Mouse (Mus musculus) bone marrow, adult 2 months (tissue): ENCODE data around the gene Nfil3.

ENCODE experiments used
- CTCF ChIP-seq: fragments of 200-500 bp; IDR thresholded peaks from 2 replicates; pipeline ENCODE4 v1.5.1; 2011; ENCODE audit warnings: low read length, control low read depth; ENCODE audit not compliant: control insufficient read depth, insufficient read depth
- POLR2A ChIP-seq: fragments of 200-500 bp; IDR thresholded peaks from 2 replicates; pipeline ENCODE4 v1.6.1; 2011; ENCODE audit warnings: low read depth, mild to moderate bottlenecking, control low read depth, low read length, borderline replicate concordance; ENCODE audit not compliant: control insufficient read depth

- no peak for TF ChIP-seq CTCF
- no peak for TF ChIP-seq POLR2A
Measured at GRCm38 (mm10) chr13:52976510-52977220, 4.2 kb downstream of the Nfil3 start.
